Mouse (Mus musculus) megakaryocyte-erythroid progenitor cell, adult 5-6 weeks (primary cell): ENCODE measurements around the gene Ercc6. TPM values are rescaled to one million over a fixed set of nuclear protein-coding genes. Genes with fewer than 3 reads are reported as not detected.

Experiments
- ATAC-seq: replicated peaks from 2 replicates; pipeline ENCODE4 v1.8.0; 2016; ENCODE audit warnings: mild to moderate bottlenecking, inconsistent platforms; ENCODE audit not compliant: severe bottlenecking, poor library complexity, low FRiP score, low TSS enrichment
- total RNA-seq, 2 experiments: library from RNA; stranded (forward) in 1 of 2; stranded (reverse) in 1 of 2; fragments of 200-1000, 215-1000 nt in 1 of 2; fragments of >200 nt in 1 of 2; fragmentation: Nextera tagmentation in 1 of 2; gene quantifications; 2 replicates each; pipeline ENCODE4 v1.2.3; 2014 to 2017

The Ercc6 gene
- total RNA-seq, 2 experiments from 2014 or later: 20.9 to 22.7 TPM

- ATAC-seq: no peak
Measured at GRCm38 (mm10) chr14:32512912-32513311, 409 bp upstream of the Ercc6 start.

- no peak for ATAC-seq
Measured at GRCm38 (mm10) chr14:32516086-32516485, 2.8 kb downstream of the Ercc6 start.

DNA sequence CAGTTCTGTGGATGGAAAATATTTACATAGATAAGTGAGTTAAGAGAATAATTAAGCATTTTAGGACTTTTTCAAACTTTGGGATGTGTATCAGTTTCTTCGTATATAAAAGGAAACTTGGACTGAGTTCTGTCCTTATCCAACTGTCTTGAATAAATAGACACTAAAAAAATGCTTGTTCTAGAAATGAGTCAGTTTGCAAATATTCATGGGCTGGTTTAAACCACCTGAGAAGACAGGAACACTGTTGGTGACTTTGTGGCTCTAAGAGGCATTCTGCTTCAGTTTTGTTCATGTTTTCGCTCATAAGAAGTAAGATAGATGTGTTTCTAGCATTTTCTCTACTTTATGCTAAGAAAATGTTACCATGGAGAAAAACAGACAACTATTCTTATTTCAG, 5.2 kb downstream of the Ercc6 start:
- ATAC-seq: no peak

- no peak for ATAC-seq
Measured at GRCm38 (mm10) chr14:32520400-32520926, 7.1 kb downstream of the Ercc6 start.

DNA sequence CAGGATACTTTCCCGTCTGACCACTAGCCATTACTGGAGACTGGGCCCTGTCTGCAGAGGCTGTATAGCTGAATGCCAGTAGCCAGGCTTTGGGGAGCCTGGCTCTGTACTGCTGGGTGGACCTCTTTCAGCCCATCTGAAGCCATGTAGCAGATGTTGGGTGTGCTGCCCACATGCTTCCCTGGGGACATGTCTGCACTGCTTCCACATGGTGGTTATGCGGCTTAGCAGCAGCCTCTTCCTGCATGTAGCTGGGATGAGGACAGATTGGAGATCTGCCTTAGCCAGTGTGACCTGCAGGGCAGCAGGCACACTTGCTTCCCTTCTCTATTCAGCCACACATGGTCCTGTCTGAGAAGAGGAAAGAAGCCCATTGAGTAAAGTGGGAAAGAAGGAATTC, 9.0 kb downstream of the Ercc6 start:
- no peak for ATAC-seq

GRCm38 (mm10) chr14:32524071-32524470, 10.8 kb downstream of the Ercc6 start:
- no peak for ATAC-seq

DNA sequence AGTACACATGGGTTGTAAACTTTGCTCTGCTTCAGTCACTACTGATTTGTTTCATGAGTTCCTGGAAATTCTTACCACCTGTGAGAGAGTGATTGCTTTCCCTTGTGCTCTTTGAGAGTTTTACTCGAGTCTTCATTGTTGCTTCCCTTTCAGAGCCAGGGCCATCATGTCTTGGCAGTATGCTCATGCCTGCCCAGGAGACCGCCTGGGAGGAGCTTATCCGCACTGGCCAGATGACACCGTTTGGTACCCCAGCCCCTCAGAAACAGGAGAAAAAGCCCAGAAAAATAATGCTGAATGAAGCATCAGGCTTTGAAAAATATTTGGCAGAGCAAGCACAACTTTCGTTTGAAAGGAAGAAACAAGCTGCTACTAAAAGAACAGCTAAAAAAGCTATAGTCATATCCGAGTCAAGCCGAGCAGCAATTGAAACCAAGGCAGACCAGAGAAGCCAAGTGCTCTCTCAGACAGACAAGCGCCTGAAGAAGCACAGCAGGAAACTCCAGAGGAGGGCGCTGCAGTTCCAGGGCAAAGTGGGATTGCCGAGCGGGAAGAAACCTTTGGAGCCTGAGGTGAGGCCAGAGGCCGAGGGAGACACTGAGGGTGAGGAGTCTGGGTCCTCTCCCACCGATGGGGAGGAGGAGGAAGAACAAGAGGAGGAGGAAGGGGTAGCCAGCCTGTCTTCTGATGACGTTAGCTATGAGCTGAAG, 12.8 kb downstream of the Ercc6 start:
- ATAC-seq: no peak

GRCm38 (mm10) chr14:32527211-32527610, 13.9 kb downstream of the Ercc6 start:
- no peak for ATAC-seq

- no peak for ATAC-seq
Measured at GRCm38 (mm10) chr14:32529036-32529435, 15.7 kb downstream of the Ercc6 start.

- peak; percentile 89 for ATAC-seq
Measured at GRCm38 (mm10) chr14:32530896-32531295, 17.6 kb downstream of the Ercc6 start.

GRCm38 (mm10) chr14:32531371-32531770, 18.1 kb downstream of the Ercc6 start:
- ATAC-seq: no peak

DNA sequence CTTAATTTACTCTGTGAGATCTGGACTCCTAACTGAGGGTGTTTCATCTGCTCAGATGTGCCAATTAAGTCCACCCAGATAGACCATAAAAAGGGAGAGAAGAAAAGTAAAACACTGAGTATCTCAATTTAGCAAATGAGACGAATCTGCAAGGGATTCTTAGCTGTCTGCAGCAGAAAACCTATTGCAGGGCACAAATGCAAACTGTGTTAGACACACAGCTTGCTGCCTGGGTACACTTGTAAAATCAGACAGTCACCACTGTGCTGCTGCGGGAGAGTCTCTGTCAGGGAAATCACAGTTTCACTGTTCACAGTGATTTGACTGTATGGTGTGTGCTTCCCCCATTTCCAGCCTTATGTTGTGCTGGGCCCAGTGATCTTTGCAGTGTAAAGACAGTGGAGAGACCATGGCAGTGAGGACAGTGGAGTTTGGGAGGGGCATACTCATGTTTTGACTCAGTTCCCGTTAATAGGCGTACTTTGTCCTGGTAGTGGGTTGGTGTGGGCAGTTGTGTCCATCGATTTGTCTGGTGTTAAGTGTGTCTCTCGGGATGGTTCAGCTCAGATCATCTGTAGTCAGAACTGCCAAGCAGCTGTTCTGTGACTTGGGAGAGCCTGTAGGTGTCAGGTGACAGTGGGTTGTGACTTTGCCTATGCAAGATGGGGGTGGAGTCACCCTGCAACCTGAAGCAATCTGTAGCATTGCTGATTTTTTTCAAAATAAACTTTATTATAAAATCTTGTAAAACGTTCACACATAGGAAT, 19.2 kb downstream of the Ercc6 start:
- ATAC-seq: no peak

DNA sequence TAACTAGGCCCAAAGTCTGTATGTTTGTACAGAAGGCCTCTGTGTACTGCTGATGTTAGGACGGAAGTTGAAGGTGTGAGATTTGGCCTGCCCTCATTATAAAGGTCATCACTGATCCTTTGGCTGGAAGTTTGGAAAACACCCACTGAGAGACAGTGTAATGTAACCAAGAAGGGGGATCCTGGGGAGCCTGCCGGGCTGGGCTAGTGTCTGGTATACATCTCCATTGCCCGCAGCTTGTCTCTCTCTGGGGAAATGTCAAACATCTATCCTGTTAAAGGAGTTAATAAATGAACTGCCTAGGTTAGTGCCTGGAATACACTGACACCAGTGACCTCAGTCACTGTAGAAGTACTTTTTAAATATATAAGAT, 19.8 kb downstream of the Ercc6 start:
- ATAC-seq: no peak

DNA sequence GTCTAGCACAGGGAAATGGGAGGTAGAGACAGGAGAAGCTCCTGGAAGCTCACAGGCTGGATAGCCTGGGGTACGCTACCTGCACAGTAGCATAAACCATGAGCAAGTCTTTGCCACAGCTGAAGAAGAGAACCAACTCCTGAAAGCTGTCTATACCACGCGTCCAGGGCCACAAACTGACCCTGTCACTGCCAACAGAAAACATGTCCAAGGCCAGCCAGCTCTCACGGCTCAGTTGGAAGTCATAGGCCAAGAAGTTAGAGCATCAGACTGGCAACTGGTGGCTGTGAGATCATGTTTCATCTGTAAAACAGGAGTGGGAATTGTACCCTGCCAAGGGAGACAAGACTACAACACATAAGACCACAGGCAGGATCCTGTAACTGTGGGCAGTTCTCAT, 20.3 kb downstream of the Ercc6 start:
- ATAC-seq: no peak

GRCm38 (mm10) chr14:32534137-32534536, 20.8 kb downstream of the Ercc6 start:
- no peak for ATAC-seq

GRCm38 (mm10) chr14:32536763-32537162, 23.4 kb downstream of the Ercc6 start:
- no peak for ATAC-seq

DNA sequence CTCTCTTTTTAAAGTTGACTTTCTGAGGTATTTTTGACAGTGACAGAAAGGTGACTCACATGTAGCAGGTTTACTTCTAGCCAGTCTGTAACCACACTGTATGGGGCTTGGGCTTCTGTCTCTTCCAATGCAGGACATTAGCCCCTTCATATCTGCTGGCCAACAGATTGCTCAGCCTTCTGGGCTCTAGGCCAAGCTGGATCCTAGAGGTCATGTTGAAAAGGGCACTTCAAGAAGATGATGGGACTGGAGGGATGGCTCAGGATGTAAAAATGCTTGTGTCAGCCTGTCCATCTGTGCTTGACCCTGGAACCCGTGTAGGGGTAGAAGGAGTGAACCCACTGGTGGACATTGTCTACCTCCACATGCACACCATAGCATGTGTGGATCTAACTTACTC, 24.8 kb downstream of the Ercc6 start:
- no peak for ATAC-seq

DNA sequence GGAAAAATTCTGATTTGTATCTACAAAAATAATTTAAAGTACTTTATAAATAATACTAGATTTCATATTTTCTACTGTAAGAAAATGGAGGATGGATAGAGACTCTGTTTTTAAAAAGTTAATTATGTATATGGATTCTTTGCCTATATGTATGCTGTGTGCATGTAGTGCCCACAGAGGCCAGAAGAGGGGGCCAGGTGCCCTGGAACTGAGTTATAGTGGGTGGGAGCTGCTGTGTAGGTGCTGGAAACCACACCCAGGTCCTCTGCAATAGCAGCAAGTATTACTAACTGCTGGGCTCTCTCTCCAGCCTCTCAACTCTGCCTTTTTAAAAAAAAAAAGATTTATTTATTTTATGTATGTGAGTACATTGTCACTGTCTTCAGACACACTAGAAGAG, 29.8 kb downstream of the Ercc6 start:
- ATAC-seq: no peak

DNA sequence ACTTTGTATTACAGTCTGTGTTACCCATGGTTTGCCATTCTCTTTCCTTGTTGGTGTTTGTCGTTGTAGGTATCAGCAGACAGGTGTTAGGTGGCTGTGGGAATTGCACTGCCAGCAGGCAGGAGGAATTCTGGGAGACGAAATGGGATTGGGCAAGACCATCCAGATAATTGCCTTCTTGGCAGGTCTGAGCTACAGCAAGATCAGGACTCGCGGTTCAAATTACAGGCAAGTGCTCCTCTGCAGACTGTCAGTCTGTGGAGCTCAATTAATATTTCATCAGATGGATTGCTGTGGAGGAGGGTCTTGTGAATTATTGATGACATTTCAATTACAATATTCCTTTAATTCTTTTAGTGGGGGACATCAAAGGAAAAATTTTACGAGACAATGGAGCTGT, 33.4 kb downstream of the Ercc6 start:
- ATAC-seq: no peak

GRCm38 (mm10) chr14:32551854-32552253, 38.5 kb downstream of the Ercc6 start:
- ATAC-seq: no peak
